Mouse (Mus musculus): ENCODE measurements around the gene Cpa2.

Gene Cpa2

DNA sequence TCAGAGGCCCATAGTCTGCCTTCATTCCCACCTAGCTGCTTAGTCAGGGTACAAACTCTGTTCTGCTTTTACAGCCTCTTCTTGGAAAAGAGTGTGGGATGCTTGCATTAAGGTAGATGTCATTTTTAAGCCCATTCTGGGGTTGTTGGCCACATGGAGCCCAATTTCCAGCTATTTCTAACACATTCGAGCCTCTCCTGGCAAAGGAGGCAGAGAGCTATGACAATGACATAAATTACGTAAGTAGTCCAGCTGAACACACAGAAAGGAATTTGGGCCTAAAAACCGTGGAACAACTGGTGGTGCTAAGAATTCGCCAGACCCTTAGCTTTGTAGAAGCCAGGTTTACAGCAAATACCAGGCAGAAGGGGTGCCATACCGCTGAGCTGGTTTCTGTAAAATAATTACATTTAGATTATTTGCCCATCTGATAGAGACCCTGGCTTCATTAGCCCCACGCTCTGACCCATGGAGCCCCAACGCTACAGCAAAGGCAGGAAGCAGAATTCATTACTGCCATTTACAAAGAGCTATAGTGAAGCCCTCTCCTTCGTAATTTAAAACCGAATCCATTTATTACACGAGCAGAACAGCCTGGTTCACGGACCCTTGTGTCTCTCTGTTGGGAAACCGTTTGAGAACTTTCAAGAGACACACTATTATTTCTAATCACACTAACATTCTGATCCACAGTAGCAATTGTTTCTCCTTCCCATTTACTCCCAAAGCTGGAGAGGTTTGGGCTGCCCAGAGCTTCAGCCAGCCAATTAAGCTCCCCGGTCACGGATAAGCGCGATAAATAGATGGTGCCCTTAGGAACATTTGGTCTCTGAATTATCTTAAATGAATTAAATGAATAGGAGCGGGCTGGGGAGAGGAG, 38.8 kb downstream of the Cpa2 start:
- DNase-seq: no peak

DNA sequence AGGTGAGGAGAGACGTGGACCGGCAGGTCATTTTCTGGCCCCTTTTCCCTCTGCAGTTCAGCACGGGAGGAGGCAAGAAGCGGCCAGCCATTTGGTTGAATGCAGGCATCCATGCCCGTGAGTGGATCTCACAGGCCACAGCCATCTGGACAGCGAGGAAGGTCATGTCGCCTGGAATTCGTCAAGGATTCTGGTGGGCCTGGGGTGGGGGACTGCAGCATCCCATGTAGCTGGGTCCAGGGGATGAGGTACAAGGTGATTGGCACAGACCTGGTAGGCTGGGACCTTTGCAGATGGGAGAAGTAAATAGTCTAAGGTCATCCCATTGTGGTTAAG, 39.4 kb downstream of the Cpa2 start:
- DNase-seq: no peak

DNA sequence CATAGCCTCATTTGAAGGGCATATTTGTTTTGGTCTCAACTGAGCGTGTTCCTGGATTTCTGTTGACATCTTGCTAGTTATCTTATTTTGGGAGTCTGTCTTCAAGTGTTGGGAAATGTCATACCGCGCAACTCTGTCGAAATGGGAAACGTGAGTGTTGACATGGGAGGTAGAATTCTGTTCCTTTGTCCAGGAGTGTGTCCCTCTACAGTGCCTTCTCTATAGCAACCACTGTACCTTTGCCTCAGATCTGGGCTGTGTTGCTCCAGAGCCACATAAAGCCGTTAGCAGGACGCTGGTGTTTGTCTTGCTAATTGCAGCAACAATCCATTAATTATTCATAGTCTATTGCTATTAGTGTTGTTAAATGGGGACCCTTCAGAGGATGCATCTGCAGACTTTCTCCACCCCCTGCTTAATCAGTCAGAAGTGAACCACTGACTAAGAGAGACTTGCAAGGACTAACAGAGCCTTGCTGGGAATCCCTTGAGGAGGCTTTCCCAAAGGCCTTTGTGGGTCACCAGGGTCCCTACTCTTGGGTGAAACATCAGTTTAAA, 45.6 kb downstream of the Cpa2 start:
- no peak for DNase-seq

DNA sequence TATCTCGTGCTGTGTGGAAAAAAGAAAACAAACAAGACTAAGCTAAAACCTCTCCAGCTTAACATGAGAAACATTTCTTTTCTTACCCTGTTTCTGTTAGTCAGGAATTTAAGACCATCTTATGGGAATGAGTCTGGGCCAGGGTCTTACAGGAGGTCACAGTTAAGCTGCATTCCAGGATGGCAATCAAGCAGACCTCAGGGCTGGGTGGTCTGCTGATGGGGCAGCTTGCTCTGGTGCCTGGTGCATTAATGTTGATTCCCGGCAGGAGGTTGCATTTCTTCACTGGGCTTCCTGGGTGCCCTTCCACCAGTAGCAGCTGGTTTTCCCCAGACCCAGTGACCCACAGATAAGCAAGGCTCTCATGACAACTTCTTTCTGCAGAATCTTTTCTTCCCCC, 48.4 kb downstream of the Cpa2 start:
- no peak for DNase-seq

DNA sequence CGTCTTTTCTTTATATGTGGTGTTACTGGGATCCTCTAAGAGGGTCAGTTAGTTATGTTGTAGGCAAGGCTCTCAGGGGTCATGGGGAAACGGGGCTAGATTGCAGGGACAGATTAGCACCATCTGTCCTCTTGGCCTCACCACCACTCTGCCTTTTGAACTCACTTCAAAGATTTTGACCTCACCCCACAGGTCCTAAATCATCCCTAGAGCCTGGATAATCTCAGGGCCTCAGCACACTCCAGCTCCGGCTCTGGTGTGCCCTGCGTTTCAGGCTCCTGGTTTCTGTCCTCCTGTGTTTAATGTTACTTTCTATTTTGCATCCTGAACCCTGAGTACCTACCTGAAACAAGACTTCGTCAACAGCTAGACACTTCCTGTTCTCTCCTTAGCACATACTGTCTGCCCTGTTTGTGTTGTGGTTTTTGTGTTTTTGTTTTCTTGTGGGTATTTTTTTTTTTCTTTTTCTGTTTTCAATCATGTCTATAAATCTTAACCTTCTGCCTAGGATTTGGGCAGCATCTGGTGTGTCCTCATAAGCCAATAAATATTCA, 50.5 kb downstream of the Cpa2 start:
- DNase-seq: no peak

DNA sequence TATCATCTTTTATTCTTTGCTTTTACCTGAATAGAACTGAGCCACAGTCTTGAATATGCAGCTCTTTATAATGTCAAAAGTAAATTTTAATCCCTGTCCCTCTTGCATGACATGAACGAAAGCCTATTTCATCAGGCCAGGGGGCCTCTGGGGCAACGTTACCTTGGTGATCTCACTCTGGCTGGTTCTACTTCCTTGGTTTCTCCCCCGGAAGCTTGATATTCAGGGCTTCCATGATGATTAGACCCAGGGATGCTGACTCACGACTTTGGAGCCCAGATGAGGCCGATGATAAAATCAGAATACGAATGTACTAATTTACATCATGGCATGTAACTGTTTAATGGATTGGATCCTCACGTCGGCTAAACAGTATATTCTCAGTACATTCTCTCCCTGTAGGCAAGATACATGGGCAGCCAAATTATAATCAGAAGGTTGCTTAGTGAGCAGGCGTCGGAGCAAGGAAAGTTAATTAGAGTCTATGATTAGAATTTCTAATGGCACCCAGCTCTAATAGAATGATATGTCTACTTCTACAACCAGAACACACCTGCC, 51.1 kb downstream of the Cpa2 start:
- DNase-seq: no peak

DNA sequence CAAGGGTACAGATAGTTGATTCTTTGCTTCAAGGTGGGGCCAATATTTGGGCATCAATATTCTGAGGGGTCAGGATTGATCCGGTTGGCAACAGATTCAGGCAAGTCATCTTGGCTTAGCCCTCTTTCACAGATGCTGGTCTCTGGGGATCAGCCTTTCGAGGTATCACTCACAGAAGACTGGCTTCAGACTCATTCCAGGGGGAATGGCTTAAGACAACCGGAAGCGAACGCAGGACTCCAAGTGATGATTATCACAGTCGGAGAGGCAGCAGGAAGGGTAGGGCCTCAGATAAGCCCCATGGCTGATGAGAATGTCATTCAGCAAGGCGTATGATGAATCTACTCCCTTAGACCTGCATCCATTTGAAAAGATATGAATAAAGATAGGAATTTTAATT, 53.0 kb downstream of the Cpa2 start:
- DNase-seq: no peak

DNA sequence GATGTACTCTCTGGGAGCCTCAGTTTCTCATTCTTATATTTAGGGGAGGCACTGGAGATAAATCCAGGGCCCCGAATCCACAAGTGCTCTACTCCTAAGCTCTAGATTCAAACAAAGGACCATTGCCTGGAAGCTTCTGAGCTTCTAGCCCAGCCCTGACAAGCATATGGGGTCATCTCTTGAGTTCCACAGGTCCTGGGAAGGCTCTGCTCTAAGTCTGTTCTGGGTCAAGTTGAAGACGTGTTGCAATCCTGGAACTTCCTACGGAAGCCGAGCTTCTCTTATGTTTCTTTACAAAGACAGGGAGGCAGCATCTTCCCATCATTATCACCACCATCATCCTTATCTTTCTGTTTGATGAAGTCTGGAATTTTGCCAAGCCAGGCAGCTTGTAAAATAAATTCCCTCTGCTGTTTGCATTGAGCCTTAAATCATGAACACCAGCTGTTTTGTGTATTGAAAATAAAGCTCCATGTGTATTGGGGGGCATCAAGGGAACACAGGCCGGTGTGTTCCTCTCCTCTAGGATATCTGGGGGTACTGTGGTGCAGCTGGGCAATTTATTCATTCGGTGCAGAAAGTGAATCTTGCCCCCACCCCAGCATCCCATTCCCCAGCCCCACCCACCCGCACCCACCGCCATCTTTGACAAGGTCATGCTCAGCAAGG, 55.0 kb downstream of the Cpa2 start:
- DNase-seq: no peak

DNA sequence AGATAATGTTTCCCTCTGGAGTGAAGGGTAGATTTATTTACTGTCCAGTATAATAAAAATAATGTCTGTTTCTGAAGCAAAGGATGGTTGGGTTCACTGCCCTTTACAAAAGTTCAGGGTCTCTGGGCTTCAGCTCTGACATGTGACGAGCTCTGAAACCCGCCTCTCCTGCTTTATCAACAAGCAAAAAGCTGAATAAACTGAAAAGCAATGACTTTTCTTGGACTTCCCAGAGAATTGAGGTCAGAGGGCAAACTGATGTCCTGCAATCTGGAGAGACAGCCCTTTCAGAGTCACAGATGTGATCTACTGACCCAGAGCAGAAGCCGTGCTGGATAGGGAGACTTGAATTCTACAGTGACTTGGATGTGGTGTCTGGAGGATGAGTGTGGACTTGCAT, 58.7 kb downstream of the Cpa2 start:
- DNase-seq: no peak

DNA sequence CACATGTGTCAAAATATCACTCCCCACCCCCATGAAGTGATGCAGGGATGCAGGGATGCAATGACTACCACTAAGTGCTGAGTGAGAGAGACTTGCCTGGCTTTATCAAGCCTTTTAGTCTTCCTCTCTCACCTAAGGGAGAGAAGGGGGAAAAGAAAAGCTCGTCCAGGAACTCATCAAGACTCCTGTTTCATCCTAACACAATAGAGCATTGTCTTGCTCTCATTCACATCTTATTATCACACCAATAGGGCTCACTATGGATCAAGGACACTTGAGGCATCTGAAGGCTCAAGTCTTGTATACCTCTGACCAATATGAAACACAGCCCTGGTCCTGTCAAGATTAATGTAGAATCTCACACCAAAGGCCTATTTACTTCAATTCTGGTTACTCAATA, 59.6 kb downstream of the Cpa2 start:
- DNase-seq: no peak

DNA sequence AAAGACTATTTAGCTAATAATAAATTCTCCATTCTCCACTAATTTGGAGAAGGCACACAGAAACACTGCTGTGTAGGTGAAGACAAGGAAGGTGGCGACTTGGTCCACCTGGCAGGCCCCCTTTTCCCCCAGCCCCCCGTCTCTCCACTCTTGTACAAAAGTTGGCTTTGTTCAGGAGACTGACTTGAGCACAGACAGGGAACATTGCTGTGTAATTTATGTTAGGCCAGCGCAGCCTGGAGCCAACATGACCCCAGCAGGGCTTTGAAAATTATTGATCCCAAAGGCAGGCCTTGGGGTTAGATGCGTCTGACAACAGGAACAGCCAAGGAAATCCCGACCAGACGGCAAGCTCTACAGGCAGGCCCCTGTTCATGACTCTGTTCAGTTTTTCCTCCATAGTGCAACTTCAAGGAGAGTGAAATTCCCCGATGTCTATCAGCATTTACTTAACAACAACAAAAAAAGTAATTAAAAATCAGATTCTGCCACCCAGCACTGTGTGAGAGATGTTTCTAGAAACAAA, 63.0 kb downstream of the Cpa2 start:
- DNase-seq: no peak

DNA sequence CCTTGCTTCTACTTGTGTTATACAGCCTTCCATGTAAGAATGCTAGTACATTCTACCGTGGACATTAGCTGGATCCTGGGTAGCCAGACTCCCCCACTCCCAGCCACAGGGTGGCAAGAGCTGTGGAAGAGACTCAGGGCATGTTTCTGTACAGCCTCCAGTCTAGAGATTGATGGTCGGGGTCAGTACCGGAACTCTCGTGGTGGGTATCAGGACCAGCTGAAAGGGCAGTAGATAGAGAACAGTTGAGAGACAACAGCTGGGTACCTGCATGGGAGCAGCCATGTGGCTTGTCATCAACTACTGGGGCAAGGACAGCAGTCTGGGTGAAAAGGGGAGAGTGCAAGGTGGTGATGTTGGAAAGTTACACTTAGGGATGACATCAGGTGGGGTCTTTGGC, 63.7 kb downstream of the Cpa2 start:
- DNase-seq: no peak

DNA sequence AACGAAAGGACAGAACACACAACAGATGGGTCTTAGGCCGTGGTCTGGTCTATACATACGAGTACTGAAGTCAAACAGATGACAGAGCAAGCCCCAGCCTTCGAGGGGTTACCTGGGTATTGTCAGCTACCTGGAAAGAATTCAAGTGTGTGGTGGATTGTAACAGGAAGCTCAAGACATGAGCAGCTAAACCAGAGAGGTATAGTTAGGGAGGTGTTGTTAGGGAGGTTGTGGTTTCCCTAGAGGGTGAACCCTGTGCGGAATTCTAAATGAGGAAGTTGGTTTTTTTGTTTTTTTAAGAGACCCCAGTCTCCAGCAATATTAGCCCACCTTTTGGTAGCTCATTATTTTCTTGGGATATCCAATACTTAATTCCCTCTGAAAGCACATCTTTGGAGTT, 64.3 kb downstream of the Cpa2 start:
- no peak for DNase-seq

DNA sequence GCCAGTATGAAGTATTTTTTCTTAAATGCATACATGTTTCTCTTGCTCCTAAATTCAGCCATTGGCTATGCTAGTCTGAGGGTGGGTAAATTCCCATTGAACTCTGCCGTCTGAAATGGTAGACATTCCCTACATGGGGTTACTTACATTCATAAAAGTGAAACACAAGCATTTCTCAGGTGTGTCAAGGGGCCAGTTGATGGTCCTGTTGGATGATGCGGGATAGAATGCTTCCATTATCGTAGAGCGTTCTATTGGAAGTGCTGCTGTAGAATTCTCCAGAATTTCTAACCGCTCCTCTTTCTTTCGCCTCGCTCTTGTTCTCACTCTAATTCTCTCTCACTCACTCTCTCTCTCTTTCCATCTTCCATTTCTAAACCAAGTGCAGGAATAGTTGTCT, 69.3 kb downstream of the Cpa2 start, which contains the start of gene Cpa5:
TSS of gene Cpa5 (plus strand) at position 301 of the 400 bp plus-strand sequence.
- no peak for DNase-seq

DNA sequence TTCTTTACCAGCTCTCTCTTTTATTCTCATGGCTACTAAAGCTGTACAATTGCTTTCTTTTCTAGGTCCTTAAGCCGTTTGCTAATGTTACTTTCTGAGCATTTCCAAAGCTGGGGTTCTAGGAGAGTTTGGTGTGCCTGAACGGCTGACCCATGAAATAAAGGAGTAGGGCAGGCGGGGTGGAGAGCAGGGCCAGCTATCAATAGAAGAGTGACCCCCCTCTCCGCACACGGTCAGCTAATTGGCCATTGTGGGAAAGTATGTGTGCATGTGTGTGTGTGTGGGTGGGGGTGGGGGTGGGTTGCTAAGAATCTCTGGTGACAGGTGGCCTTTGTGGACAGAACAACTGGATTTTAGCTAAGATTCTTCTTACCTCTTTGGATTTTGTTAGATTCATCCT, 69.8 kb downstream of the Cpa2 start:
- no peak for DNase-seq
